Mouse (Mus musculus): ENCODE results near the gene Wdr13. TPM values are rescaled to one million over a fixed set of nuclear protein-coding genes. Genes with fewer than 3 reads are reported as not detected.

The Wdr13 gene
- 36.5 TPM for polyA plus RNA-seq (2017; shearing (Covaris generic))

DNA sequence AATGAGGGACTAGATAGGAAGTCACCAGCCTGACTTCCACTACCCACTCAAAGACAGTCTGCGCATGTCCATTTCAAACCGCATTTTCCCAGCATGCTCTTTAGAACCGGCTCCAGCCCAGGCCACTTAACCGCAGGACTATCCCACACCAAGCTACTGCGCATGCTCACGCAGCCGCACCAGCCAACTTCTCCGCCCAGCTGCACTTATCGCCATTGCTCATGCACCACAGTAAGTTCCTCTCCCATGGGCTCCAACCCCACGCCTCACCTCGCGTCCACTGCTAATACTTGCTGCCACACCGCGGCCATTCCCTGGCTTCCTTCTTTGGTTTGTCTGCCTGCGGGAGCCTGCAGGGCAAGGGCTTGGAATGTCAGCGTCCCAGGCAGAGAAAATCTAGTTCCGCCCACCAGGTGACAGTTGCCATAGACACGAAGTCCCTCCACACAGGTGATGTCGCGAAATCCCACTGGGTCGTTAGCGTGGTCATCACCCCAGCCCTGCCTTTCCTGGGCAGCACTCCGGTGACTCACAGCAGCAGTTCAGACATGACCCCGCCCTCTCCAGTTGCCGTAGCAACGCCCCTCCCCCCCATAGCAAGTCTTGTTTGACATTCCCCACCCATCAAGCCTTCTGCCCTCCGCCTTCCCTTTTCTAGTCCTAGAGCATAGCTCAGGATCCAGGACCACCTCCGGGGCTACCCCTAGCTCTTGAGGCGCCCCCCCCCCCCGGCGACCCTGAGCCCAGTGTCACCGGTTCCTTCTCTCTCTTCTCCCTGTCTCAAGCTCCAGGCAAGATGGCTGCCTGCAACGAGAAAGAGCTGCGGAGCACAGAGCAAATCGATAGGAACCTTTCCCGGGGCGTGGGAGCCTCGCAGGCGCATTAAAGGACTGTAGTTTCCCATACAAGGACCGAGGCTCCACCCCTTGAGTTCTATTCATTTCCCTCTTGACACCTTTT lies at the start of gene Wdr13:
Wdr13 (minus strand) TSS at position 876 of the 960 bp plus-strand sequence.

DNA sequence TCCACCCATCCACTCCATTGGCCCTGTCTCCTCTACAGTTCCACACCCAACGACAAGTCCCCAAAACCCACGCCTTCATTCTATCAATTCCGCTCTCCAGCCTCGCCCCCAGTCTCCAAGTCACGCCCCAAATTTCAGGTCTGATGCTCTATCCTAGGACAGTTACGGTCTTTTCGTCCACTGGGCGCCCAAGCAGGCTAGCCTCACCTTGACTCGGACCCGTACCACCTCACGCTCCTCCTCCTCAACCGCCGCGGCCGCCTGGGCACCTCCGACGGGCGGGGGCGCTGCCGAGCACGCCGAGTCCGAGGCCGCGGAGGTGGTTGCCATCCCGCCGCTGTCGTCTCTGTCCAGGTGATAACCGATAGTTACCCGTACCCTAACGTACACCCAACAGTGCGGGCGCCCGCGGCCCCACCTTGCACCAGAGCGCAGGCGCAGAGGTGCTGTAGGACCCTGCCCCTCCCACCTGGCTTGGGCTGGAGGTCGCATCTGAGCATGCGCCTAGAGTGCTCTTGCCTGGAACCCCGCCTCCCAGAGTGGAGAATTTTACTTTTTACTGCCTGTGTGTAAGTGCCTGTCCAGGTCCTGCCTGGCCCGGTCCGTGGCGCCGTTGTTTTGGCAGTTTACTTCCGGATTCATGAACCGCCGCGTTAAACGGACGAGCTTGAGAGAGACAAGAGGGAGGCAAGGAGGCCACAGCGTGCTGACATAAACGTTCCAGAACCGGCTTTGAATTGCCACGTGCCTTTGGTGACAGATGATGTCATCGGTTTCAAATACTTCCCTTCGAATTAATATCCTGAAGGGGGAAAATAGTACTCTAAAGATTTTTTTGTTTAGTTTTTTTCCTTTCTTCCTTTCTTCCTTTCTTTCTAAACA lies 43.1 kb upstream of the Wdr13 start, which contains the start of gene Tbc1d25:
Tbc1d25 (minus strand) TSS at position 678 of the 882 bp plus-strand sequence.

GRCm38 (mm10) chrX:8145153-8145991 lies 12.7 kb upstream of the Wdr13 start, which contains the start of gene Rbm3:
TSS of gene Rbm3 (minus strand) at chrX:8145880.

DNA sequence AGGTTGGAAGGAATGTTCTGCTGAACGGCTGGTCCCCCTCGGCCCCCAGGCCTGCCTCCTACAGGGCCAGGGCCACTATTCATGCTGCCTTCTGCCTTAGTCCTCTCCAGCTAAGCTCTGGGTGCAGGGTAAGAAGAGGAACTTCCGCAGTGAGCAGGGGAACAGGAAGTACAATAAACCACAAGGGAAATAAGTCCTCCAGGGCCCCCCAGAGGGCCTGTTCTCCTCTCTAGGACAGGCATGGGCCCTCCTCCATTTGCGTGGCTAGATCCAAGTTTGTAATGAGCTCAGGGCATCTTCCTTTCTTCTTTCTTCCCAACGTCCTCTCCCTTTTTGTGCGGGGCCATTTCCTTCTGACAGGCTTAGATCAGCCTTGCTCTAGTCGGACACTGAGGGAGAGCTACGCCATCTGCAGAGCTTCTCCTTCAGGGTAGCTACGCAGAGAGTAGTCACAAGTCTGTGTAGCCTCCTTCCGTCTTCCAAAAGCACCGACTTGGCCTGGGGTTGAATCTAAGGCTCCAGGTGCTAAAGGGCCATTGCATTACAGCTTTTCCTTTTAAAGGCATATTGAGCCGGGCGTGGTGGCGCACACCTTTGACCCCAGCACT lies 42.2 kb downstream of the Wdr13 start, which contains the start of gene Was:
Was (minus strand) TSS at position 153 of the 608 bp plus-strand sequence.

DNA sequence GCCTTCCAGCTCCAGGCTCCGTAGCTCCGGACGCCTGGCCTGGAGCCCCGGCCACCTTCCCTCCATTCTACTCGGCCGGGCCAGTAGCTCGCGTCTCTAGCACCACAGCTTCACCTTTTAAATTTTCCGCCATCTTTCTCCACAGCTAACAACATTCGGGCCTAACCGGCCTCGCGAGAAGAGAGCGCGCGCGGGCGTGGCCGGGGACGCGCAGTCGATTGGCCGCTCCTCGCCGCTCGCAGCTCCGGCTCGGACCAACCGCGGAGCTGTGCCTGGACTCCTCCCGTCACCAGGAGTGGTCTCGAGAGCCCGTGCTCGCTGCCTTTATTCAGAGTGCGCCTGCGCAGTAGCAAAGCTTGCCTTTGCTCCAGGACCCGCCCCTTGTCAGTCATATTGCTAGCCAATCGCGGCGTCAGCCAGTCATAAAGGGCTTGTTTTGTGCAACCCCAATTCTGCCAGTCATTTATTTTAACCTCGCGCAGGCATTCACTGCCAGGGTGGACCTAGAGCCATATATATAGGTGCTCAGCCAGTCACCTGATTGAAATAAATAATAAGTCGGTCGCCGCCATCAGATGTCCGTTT lies 58.2 kb downstream of the Wdr13 start, which contains the start of gene Suv39h1:
Suv39h1 (minus strand) TSS at position 331 of the 585 bp plus-strand sequence.

Other genes with a start within 250 kb of the Wdr13 start
- gene Slc35a2, start 248.9 kb downstream of the Wdr13 start, polyA plus RNA-seq (2017; shearing (Covaris generic)) = 44.9 TPM
- gene Pqbp1, start 233.6 kb downstream of the Wdr13 start, polyA plus RNA-seq (2017; shearing (Covaris generic)) = 158 TPM
- 162 TPM for gene Timm17b, start 233.5 kb downstream of the Wdr13 start, polyA plus RNA-seq (2017; shearing (Covaris generic))
- not detected for gene Gm10491, start 225.1 kb downstream of the Wdr13 start, polyA plus RNA-seq (2017; shearing (Covaris generic))
- gene Gm10490, start 223.3 kb downstream of the Wdr13 start, polyA plus RNA-seq (2017; shearing (Covaris generic)) = not detected
- gene Pcsk1n, start 213.1 kb downstream of the Wdr13 start, polyA plus RNA-seq (2017; shearing (Covaris generic)) = not detected
- gene Eras, start 204.3 kb downstream of the Wdr13 start, polyA plus RNA-seq (2017; shearing (Covaris generic)) = not detected
- 26.4 TPM for gene Hdac6, start 185.0 kb downstream of the Wdr13 start, polyA plus RNA-seq (2017; shearing (Covaris generic))
- gene Gata1, start 154.8 kb downstream of the Wdr13 start, polyA plus RNA-seq (2017; shearing (Covaris generic)) = 39.8 TPM
- gene Glod5, start 114.4 kb downstream of the Wdr13 start, polyA plus RNA-seq (2017; shearing (Covaris generic)) = not detected
- 31.3 TPM for gene Suv39h1, start 58.1 kb downstream of the Wdr13 start, polyA plus RNA-seq (2017; shearing (Covaris generic))
- gene Was, start 42.4 kb downstream of the Wdr13 start, polyA plus RNA-seq (2017; shearing (Covaris generic)) = 74.8 TPM
- 601 TPM for gene Rbm3, start 13.0 kb upstream of the Wdr13 start, polyA plus RNA-seq (2017; shearing (Covaris generic))
- gene Tbc1d25, start 43.3 kb upstream of the Wdr13 start, polyA plus RNA-seq (2017; shearing (Covaris generic)) = 17.2 TPM
- 156 TPM for gene Ebp, start 60.6 kb upstream of the Wdr13 start, polyA plus RNA-seq (2017; shearing (Covaris generic))
- 0.16 TPM for gene Porcn, start 73.6 kb upstream of the Wdr13 start, polyA plus RNA-seq (2017; shearing (Covaris generic))
- gene Ftsj1, start 119.5 kb upstream of the Wdr13 start, polyA plus RNA-seq (2017; shearing (Covaris generic)) = 25.7 TPM
- not detected for gene Slc38a5, start 138.2 kb upstream of the Wdr13 start, polyA plus RNA-seq (2017; shearing (Covaris generic))
- gene Ssxb10, start 194.5 kb upstream of the Wdr13 start, polyA plus RNA-seq (2017; shearing (Covaris generic)) = not detected
- gene Ssxb9, start 234.1 kb upstream of the Wdr13 start, polyA plus RNA-seq (2017; shearing (Covaris generic)) = not detected

All from inflammation-experienced regulatory T-cells, adult 16 weeks (primary cell).